Mouse (Mus musculus) mouse trophoblast stem cell (cell line): Measurements from ENCODE around the gene Cypt4.
"Not testable (repeated sequence)": the region's sequence is repeated elsewhere in the genome, so short reads cannot be mapped to it uniquely, and the experiment has no call there.

Experiments
- in situ Hi-C, 2 experiments: fragments of 300-500 bp; cut with MseI, MboI; formaldehyde crosslinking; loops; 2 replicates in 1 of 2; 3 replicates in 1 of 2; pipeline ENCODE4 v1.15.1; 2025

Cypt4 gene

DNA sequence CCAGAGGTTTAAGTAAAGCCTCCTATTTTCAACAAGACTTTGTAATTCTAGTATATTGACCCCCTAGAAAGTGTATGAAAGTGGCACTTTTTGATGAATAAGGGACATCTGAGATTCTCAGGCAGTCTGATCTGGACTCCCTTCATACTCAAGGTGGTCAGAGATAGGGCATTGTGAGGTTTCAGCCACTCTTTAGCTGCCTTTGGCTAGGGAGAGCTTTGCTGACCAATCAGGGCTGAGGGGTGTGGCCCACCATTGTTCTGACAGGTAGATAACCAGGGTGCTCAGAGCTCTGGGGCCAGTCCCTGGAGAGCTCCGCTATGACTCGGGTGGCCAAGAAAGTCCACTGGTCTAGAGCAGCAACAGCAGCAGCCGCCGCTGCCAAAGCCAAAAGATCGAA is at the start of gene Cypt4:
Gene Cypt4 (plus strand): TSS at position 301 of the 400 bp plus-strand sequence.
- in situ Hi-C loops, result no loop called here

DNA sequence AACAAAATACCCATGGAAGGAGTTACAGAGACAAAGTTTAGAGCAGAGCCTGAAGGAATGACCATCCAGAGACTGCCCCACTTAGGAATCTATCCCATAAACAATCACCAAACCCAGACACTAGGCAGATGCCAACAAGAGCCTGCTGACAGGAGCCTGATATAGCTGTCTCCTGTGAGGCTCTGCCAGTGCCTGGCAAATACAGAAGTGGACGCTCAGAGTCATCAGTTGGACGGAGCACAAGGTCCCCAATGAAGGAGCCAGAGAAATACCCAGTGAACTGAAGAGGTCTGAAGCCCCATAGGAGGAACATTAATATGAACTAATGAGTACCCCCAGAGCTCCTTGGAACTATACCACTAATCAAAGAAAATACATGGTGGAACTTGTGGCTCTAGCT is 12.3 kb downstream of the Cypt4 start:
- in situ Hi-C loops, result not testable (repeated sequence)
